Mouse (Mus musculus) megakaryocyte, embryonic 14.5 days (primary cell): ENCODE results near the gene Upf2.

Experiments
- FLI1 ChIP-seq: IDR thresholded peaks from 2 replicates; pipeline ENCODE4 v1.6.1; 2012; ENCODE audit warnings: low read length, inconsistent platforms, mixed read lengths
- GATA1 ChIP-seq: IDR thresholded peaks from 3 replicates; pipeline ENCODE4 v1.6.1; 2012; ENCODE audit warnings: mixed read lengths, low read length, inconsistent platforms, borderline replicate concordance

- TF ChIP-seq GATA1 (no peak), FLI1 (no peak)
Observed at GRCm38 (mm10) chr2:6046796-6047195, 95.5 kb downstream of the Upf2 start.
